Mouse (Mus musculus): ENCODE data around the gene Tbx2.

GRCm38 (mm10) chr11:85887273-85887672 is 54.9 kb downstream of the Tbx2 start:
- TF ChIP-seq MAX (IDR thresholded peaks at IDR 0.05), result no peak
- TF ChIP-seq CTCF (IDR thresholded peaks at IDR 0.05; ENCODE audit: control insufficient read depth, insufficient read depth, insufficient read length), result no peak
- no peak for TF ChIP-seq MYOG (IDR thresholded peaks at IDR 0.05; ENCODE audit: control insufficient read depth, extremely low read depth, insufficient read length)
- TF ChIP-seq USF1 (IDR thresholded peaks at IDR 0.05; ENCODE audit: low read depth), result no peak
